Mouse (Mus musculus) mesoderm, embryonic 11.5 days (tissue): ENCODE data around the gene Stmnd1.
"Not testable (repeated sequence)": the region's sequence is repeated elsewhere in the genome, so short reads cannot be mapped to it uniquely, and the experiment has no call there.

Experiments used
- DNase-seq: peaks from one replicate; pipeline ENCODE4 v3.0.0-alpha.2; 2012; ENCODE audit warnings: low read depth, low spot score

The Stmnd1 gene

GRCm38 (mm10) chr13:46290537-46290936 is 17.0 kb downstream of the Stmnd1 start:
- DNase-seq = no peak

GRCm38 (mm10) chr13:46294365-46294764 is 20.8 kb downstream of the Stmnd1 start:
- DNase-seq = no peak

- no peak for DNase-seq
These were observed 24.2 kb downstream of the Stmnd1 start for GRCm38 (mm10) chr13:46297701-46298100.

GRCm38 (mm10) chr13:46310790-46311189 is 37.3 kb downstream of the Stmnd1 start:
- peak; percentile 50 for DNase-seq

- no peak for DNase-seq
These were observed 39.7 kb downstream of the Stmnd1 start for GRCm38 (mm10) chr13:46313176-46313575.

- no peak for DNase-seq
These were observed 41.6 kb downstream of the Stmnd1 start for GRCm38 (mm10) chr13:46315165-46315564.

DNA sequence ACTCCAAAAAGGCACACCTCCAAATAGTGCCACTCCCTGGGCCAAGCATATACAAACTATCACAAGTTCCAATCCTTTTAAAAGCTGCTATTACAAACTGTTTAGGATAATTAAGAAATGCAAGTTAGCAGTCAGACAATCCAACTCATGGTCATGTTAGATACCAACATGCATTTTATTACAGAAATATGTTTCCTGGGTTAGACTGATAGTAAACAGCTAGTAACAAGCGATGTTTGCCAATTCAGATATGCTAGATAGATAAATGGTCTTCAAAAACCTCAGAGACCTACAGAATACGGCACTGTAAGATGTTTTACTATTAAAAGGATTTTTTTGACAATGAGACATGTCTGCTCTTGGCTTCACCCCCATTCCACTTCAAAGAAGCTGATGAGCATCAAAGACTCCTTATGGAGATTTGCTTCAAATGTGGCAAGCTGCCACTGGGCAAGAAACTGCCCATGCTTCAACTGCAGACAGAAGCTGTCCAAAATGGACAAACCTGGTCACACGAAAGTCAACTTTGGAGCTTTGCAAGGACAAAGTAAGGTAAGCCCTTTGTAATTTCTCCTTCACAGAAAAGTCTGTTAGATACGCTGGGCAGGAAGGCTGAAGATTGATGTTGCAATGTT is 52.9 kb downstream of the Stmnd1 start:
- DNase-seq = no peak

DNA sequence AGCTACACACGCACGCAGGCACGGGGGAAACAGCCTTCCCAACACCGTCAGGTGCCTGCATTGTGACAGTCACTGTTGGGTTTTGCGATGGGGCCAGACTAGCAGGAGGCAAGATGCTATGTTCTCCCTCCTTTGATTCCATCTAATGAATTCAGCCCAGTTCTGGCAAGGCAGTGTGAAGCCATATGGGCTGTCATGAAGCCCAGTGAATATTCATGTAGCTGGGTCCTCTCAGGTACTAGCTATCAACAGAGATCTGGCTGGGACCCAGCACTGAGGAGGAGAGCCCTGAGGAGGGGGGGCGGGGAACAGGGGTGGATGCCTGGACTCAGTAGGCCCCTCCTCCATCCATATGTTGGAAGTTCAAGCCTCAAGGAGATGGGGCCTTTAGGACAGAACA is 61.5 kb downstream of the Stmnd1 start:
- no peak for DNase-seq

DNA sequence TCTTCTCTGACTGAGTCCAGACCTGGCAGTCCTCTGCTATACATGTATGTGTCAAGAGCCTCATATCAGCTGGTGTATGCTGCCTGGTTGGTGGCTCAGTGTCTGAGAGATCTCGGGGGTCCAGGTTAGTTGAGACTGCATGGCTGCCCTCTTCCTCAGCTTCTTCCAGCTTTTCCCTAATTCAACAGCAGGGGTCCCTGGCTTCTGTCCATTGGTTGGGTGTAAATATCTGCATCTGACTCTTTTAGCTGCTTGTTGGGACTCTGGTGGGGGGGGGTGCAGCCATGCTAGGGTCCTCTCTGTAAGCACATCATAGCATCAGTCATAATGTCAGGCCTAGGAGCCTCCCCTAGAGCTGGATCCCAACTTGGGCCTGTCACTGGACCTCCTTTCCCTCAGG is 62.8 kb downstream of the Stmnd1 start:
- DNase-seq = not testable (repeated sequence)

DNA sequence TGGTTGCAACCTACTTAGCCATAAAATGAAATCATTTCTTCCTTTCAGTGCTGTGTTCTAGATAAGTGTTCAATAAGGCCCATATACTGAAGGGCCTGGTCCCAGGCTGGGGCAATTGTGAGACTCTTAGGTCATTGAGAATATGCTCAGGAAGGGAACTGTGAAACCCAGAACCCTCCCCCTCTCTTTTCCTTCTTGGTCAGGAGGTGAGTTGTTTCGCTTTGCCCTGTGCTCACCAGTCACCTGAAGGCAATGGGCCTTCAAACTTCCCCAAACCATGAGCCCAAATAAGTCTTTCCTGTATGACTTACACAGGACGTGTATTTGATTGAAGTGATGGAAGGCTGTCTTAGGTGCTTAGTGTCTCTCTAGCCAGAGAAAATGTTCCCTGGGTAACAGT is 64.3 kb downstream of the Stmnd1 start:
- no peak for DNase-seq

GRCm38 (mm10) chr13:46339954-46340353 is 66.4 kb downstream of the Stmnd1 start:
- DNase-seq = no peak

DNA sequence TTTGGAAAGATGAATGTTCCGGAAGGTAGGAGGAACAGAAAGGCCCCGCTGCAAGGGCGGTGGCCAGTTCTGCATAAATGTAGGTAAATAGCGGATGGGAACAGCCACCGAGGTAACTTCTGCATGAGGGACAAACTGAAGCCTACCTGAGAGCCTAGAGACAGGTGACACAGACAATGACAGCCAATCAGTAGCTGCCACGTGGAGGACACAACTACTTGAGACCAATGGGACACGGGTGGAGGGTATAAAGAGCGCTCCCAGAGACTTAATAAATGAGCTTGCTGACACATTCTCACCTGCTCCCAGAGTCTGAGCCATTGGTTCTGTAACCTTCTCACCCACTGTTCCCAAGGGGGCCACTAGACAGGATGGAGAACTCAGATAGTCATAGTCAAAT is 67.1 kb downstream of the Stmnd1 start:
- no peak for DNase-seq

DNA sequence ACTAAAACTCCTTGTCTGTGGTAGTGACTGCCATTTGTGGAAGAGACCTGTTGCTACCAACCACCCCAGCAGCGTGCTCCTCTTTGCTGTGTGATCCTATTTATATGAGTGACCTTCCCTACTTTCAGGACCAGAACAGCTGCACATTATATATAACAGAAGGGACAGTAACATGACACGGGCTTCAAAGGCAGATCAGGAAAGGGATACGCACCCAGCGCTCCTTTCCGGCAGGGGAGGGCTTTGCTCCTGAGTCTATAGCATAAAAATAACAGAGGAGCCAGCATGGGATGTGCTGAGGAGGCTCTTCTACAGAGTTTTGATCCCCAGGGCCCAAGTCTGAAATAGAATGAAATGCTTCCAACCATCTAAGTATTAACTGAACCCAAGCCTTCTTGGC is 67.9 kb downstream of the Stmnd1 start:
- DNase-seq = peak; percentile 20

DNA sequence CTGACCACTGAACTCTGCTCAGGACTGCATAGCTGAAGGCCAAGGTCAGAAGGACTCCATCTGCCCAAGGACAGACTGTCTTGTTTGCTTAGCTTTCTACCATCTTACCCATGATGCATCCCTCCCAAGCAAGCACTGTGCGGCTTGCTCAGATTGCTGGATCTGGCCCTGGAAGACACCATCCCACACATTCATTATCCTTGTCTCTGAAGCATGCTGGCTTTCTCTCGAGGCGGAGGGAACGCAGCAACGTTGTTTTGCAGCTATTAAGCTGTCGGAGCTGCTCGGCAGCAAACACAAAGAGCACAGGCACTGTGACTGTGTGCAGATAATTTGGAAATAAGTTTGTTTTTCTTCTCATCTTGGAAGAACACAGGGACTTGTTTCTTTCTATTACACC is 69.7 kb downstream of the Stmnd1 start:
- DNase-seq = no peak

- DNase-seq = no peak
These were observed 73.5 kb downstream of the Stmnd1 start for GRCm38 (mm10) chr13:46346830-46347512.

GRCm38 (mm10) chr13:46349664-46350063 is 76.1 kb downstream of the Stmnd1 start:
- DNase-seq = peak; percentile 29
